Mouse (Mus musculus) limb, embryonic 10.5 days (tissue): ENCODE results near the gene Nthl1. TPM values are rescaled to one million over a fixed set of nuclear protein-coding genes. Genes with fewer than 3 reads are reported as not detected.

Source experiments
- DNase-seq: peaks from one replicate; pipeline ENCODE4 v3.0.0-alpha.2; 2017; ENCODE audit warnings: low spot score
- H3K27ac ChIP-seq: fragments of 300-500 bp; sonication (generic); 2 replicates; pipeline ENCODE4 v1.5.1; 2016; ENCODE audit warnings: mild to moderate bottlenecking
- H3K27me3 ChIP-seq: fragments of 300-500 bp; sonication (generic); 2 replicates; pipeline ENCODE4 v1.6.1; 2016; ENCODE audit warnings: low read depth, mild to moderate bottlenecking; ENCODE audit not compliant: poor library complexity, severe bottlenecking
- H3K36me3 ChIP-seq: fragments of 300-500 bp; sonication (generic); 2 replicates; pipeline ENCODE4 v1.6.1; 2016; ENCODE audit warnings: mild to moderate bottlenecking, moderate library complexity
- H3K4me1 ChIP-seq: fragments of 300-500 bp; sonication (generic); 2 replicates; pipeline ENCODE4 v1.6.1; 2016
- H3K4me3 ChIP-seq: fragments of 300-500 bp; sonication (generic); 2 replicates; pipeline ENCODE4 v1.5.1; 2016; ENCODE audit warnings: mild to moderate bottlenecking, moderate library complexity
- H3K9me3 ChIP-seq: fragments of 300-500 bp; sonication (generic); replicated peaks from 2 replicates; pipeline ENCODE4 v1.6.1; 2016; ENCODE audit warnings: mild to moderate bottlenecking
- WGBS: fragments of 180-500 bp; shearing (Covaris S2); methylation state at CpG from one replicate; pipeline ENCODE4 v1.1.7; 2016; 5-methylcytosine and 5-hydroxymethylcytosine counted together
- polyA plus RNA-seq: library from polyadenylated mRNA; unstranded; fragments of >200 nt; fragmentation: Nextera tagmentation; extraction: Ambion mirVana; gene quantifications from 2 replicates; pipeline ENCODE4 v1.2.1, GENCODE M21; 2016

Gene Nthl1
- polyA plus RNA-seq, 1 experiment from 2014 or later, result 27.5 TPM

GRCm38 (mm10) chr17:24597989-24598388, 34.5 kb upstream of the Nthl1 start:
- no peaks in the 10 kb centered on the region for H3K4me1 ChIP-seq
- H3K27me3 ChIP-seq, result no peaks in the 10 kb centered on the region
- peaks cover 100% of the 10 kb centered on the region for H3K36me3 ChIP-seq
- H3K4me3 ChIP-seq, result no peak overlapping the region
- H3K9me3 ChIP-seq, result no peaks in the 10 kb centered on the region
- H3K27ac ChIP-seq, result no peak overlapping the region
- DNase-seq, result no peak
- 90% methylated on average over 3 of the region's 3 CpGs for WGBS

- no peak overlapping the region for H3K27ac ChIP-seq
- WGBS, result 94% methylated on average over 4 of the region's 4 CpGs
Measured at GRCm38 (mm10) chr17:24600502-24600901, 32.0 kb upstream of the Nthl1 start.

DNA sequence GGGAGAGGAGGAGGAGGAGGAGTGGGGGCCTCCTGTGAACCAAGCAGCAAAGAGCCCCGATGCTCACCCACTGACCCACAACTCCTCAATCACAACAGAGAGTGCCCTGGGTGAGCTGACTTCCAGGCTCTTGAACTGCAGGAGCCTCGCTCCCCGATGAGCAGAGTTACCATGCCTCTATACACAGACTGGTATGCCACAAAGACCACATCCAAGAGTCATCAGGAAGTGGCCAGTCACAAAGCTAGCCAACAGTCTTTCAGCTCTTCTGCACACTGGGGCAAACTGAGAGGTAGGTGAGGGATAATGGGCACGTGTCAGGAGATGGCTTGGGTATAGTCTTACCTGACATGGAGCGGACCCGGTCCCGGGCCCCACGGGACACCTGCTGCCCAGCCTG, 28.5 kb upstream of the Nthl1 start:
- Histone ChIP-seq H3K27me3 (no peaks in the 10 kb centered on the region), H3K36me3 (peaks cover 100% of the 10 kb centered on the region), H3K4me3 (no peak overlapping the region), H3K9me3 (no peaks in the 10 kb centered on the region), H3K4me1 (no peaks in the 10 kb centered on the region; the same call in 1 of the 2 replicates), H3K27ac (no peak overlapping the region)
- DNase-seq, result no peak
- WGBS, result 93% methylated on average over 8 of the region's 8 CpGs

More at GRCm38 (mm10) chr17:24600502-24600901, 32.0 kb upstream of the Nthl1 start:
- peak overlapping the region; percentile 3; the same call in 1 of the 2 replicates for H3K4me3 ChIP-seq
- H3K9me3 ChIP-seq, result no peaks in the 10 kb centered on the region
- no peaks in the 10 kb centered on the region; the same call in 1 of the 2 replicates for H3K4me1 ChIP-seq
- DNase-seq, result no peak
- H3K36me3 ChIP-seq, result peaks cover 100% of the 10 kb centered on the region
- H3K27me3 ChIP-seq, result no peaks in the 10 kb centered on the region

DNA sequence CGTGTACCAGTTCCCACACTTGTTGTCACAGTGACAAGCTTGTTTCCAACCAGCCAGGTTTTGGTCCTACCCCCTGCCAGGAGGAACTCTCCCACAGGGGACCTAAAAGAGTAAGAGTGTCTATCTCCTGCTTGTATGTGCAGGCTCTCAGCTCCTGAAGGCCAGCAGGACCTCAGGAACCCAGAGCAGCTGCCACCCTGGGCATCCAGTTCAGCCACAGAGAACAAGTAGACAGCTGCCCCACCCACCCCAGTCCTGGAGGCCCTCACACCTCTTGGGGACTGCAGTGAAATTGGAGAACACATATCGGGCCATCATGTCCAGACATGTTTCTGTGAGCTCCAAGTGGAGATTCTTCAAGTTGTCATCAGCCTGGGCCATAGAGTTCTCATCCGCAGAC, 27.9 kb upstream of the Nthl1 start:
- Histone ChIP-seq H3K27me3 (no peaks in the 10 kb centered on the region), H3K4me1 (no peaks in the 10 kb centered on the region; the same call in 1 of the 2 replicates), H3K27ac (no peak overlapping the region), H3K36me3 (peaks cover 98% of the 10 kb centered on the region), H3K9me3 (no peaks in the 10 kb centered on the region), H3K4me3 (no peak overlapping the region)
- DNase-seq, result no peak
- 87% methylated on average over 3 of the region's 3 CpGs for WGBS

DNA sequence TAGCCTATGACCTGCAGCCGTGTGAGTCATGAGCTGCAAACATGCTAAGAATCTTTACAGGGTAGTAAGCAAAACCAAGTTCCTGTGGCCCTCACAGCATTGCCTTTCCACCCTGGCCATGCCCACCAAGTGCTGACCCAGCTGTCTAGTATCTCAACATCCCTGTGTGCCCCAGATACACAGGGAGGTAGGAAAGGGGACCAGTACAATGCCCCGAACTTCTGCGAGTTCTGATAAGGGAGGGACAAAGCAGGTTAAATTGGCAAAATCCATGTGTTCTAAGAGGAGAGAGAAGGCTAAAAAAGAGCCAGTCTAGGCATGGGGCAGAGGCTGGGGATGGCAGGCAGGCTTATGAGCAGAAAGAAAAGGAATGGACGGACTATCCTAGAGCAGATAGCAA, 24.1 kb upstream of the Nthl1 start:
- Histone ChIP-seq H3K27me3 (no peaks in the 10 kb centered on the region), H3K4me1 (no peaks in the 10 kb centered on the region; the same call in 1 of the 2 replicates), H3K27ac (no peak overlapping the region), H3K9me3 (no peaks in the 10 kb centered on the region), H3K36me3 (peaks cover 81% of the 10 kb centered on the region), H3K4me3 (no peak overlapping the region)
- 92% methylated on average over 4 of the region's 4 CpGs for WGBS
- DNase-seq, result no peak

DNA sequence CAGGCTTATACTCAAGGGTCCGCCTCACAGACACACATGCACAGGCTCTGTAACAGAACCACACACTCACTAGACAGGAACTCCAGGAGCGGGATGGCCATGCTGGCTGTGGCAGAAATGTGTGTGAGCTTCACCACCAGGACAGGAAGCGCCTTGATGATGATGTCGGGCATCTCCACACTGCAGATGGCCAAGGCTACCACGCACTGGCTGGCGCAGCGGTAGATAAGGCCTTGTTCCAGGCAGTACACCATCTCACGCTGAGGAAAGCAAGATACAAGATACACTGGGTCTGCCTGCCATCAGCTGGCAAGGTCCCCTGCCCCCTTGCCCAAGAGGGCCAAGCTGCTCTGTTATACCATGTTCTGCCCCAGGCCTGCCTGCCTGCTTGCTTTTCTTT, 23.6 kb upstream of the Nthl1 start:
- H3K4me1 ChIP-seq, result no peaks in the 10 kb centered on the region; the same call in 1 of the 2 replicates
- H3K27ac ChIP-seq, result no peak overlapping the region
- no peak overlapping the region for H3K4me3 ChIP-seq
- DNase-seq, result no peak
- WGBS, result 97% methylated on average over 8 of the region's 8 CpGs
- H3K9me3 ChIP-seq, result no peaks in the 10 kb centered on the region
- no peaks in the 10 kb centered on the region for H3K27me3 ChIP-seq
- peaks cover 81% of the 10 kb centered on the region for H3K36me3 ChIP-seq

DNA sequence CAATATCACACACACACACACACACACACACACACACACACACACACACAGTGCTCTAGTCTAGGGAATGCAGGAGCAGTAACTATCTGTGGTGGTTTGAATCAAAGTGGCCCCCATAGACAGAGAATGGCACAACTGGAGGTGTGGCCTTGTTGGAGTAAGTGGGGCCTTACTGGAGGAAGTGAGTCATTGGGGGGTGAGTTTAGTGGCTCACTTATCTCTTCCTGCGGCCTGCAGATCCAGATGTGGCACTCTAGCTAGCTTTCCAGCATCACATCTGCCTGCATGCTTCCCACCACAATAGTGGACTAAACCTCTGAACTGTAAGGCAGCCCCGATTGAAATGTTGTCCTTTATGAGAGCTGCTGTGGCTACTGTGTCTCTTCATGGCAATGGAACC, 21.8 kb upstream of the Nthl1 start:
- peaks cover 81% of the 10 kb centered on the region for H3K36me3 ChIP-seq
- 85% methylated on average over 2 of the region's 2 CpGs for WGBS
- H3K4me1 ChIP-seq, result no peaks in the 10 kb centered on the region
- H3K4me3 ChIP-seq, result no peak overlapping the region
- H3K9me3 ChIP-seq, result no peaks in the 10 kb centered on the region
- H3K27ac ChIP-seq, result no peak overlapping the region
- no peak for DNase-seq
- no peaks in the 10 kb centered on the region for H3K27me3 ChIP-seq

DNA sequence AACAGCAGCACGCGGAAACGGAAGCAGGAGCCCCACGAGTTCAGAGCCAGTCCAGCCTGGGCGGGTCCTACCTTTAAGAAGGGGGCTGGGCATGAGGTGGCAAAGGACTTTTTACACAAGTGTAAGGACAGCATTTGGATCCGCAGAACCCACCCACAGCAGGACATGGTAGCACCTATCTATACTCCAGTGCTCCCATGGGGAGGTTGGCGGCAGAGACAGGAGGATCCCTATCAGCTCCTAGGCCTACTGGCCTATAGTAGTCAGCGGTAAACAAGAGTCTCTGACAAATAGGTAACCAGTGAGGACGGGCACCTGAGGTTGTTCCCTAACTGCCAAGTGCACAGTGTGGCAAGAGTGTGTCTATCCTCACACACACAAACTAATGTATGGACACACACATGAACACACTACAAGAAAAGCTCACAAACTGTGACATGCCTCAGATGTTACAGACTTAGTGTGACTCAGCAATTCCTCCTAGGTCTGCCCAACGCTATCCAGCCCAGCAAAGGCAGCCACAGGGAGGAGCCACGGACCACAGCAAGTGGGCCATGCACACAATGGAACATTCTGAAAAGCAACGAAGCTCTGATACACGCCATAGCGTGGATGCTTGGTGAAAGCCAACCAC, 14.8 kb upstream of the Nthl1 start:
- Histone ChIP-seq H3K9me3 (no peaks in the 10 kb centered on the region), H3K27me3 (no peaks in the 10 kb centered on the region), H3K4me1 (no peaks in the 10 kb centered on the region), H3K36me3 (peaks cover 95% of the 10 kb centered on the region), H3K4me3 (no peak overlapping the region), H3K27ac (no peak overlapping the region)
- 90% methylated on average over 14 of the region's 14 CpGs for WGBS
- DNase-seq, result no peak

DNA sequence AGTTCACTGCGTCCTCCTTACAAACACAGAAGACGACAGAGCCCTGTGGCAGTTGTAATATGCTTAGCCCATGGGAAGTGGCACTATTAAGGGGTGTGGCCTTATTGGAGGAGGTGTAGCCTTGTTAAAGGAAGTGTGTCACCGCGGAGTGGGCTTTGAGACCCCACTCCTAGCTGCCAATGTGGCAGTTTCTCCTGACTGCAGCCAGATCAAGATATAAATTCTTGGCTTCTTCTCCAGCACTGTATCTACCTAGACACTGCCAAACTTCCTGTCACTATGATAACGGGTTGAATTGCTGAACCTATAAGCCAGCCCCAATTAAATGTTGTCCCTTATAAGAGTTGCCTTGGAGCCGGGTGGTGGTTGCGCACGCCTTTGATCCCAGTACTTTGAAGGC, 7.0 kb upstream of the Nthl1 start:
- Histone ChIP-seq H3K36me3 (peaks cover 100% of the 10 kb centered on the region), H3K27me3 (no peaks in the 10 kb centered on the region), H3K4me1 (no peaks in the 10 kb centered on the region), H3K27ac (no peak overlapping the region), H3K9me3 (no peaks in the 10 kb centered on the region), H3K4me3 (no peak overlapping the region)
- 94% methylated on average over 8 of the region's 8 CpGs for WGBS
- DNase-seq, result no peak

GRCm38 (mm10) chr17:24628646-24629045, 3.8 kb upstream of the Nthl1 start:
- H3K4me1 ChIP-seq, result peaks cover 19% of the 10 kb centered on the region
- no peaks in the 10 kb centered on the region for H3K27me3 ChIP-seq
- peak; percentile 84 for DNase-seq
- 52% methylated on average over 5 of the region's 5 CpGs for WGBS
- no peaks in the 10 kb centered on the region for H3K9me3 ChIP-seq
- H3K27ac ChIP-seq, result no peak overlapping the region
- H3K4me3 ChIP-seq, result no peak overlapping the region
- H3K36me3 ChIP-seq, result peaks cover 74% of the 10 kb centered on the region

DNA sequence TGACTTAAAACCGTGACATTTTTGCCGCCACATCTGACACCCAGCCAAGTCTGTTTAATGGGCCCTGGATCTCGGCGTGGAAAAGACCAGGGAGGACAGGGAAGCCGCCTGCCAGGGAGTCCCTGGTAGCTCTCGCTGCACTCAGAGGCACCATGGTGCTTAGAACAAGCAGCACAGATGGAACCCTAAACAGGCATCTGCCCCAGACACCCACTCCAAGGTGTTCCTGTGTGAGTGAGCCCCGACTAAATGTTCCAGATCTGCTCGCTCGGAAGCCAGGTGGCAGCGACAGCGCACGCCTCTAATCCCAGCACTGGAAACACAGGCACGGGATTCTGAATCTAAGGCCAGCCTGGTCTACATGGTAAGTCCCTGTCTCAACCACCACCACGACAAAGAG, 2.4 kb upstream of the Nthl1 start:
- Histone ChIP-seq H3K36me3 (peaks cover 60% of the 10 kb centered on the region), H3K27ac (no peak overlapping the region), H3K27me3 (no peaks in the 10 kb centered on the region), H3K4me1 (peaks cover 23% of the 10 kb centered on the region), H3K4me3 (no peak overlapping the region), H3K9me3 (no peaks in the 10 kb centered on the region)
- no peak for DNase-seq
- WGBS, result 90% methylated on average over 14 of the region's 14 CpGs

DNA sequence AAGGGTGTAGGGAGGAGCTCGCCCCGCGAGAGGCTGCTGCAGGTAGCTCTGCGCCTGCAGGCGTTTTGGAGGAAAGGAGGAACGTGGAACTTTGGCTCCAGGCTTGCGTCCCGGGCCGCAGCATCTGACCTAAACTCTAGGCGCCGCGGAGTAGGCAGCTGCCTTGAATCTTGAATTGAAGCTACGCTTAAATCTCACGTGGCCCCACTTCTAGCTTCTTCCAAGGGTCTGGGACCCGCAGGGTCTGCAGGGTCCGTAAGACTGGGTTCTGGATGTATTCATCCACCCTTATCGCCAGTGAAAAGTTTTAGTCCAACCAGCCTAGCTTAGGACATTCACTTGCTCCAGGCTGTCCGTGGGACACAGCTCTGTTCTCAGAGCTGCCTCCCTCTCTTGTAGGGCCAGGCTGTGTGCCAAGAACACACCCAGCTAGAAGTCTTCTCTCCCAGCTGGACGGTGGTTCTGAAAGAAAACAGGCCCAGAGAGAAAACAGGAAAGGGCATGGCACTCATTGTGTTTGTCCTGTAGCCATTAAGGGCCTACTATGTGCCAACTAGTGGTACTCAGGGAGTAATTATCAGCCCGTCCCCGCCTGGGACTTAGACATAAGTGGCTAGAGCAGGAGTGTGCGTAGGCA, 451 bp downstream of the Nthl1 start:
- H3K9me3 ChIP-seq, result no peaks in the 10 kb centered on the region
- H3K27ac ChIP-seq, result peak overlapping the region; percentile 93
- H3K36me3 ChIP-seq, result peaks cover 44% of the 10 kb centered on the region
- no peaks in the 10 kb centered on the region for H3K27me3 ChIP-seq
- DNase-seq, result no peak
- WGBS, result 13% methylated on average over 22 of the region's 22 CpGs
- peaks cover 37% of the 10 kb centered on the region for H3K4me1 ChIP-seq
- peak overlapping the region; percentile 78 for H3K4me3 ChIP-seq

DNA sequence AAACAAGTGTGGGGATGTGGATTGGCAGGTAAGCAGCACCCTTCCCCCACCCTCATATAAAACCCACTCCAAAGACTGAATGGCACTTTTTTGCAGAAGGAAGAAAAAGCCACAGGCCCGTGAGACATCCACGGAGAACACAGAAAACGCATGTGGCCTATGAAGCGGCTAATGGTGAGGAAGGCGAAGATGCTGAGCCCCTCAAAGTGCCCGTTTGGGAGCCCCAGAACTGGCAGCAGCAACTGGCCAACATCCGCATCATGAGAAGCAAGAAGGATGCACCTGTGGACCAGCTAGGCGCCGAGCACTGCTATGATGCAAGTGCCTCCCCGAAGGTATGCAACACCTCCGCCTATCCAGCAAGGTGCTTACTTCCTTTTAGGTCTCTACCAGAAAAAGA, 1.4 kb downstream of the Nthl1 start:
- H3K36me3 ChIP-seq, result peaks cover 44% of the 10 kb centered on the region
- H3K4me3 ChIP-seq, result no peak overlapping the region
- DNase-seq, result no peak
- H3K9me3 ChIP-seq, result no peaks in the 10 kb centered on the region
- peaks cover 46% of the 10 kb centered on the region for H3K4me1 ChIP-seq
- no peak overlapping the region for H3K27ac ChIP-seq
- WGBS, result 95% methylated on average over 11 of the region's 11 CpGs
- no peaks in the 10 kb centered on the region for H3K27me3 ChIP-seq
